Mouse (Mus musculus) gonadal fat pad, adult 2 months (tissue): ENCODE data around the gene Sirt2. TPM values are rescaled to one million over a fixed set of nuclear protein-coding genes. Genes with fewer than 3 reads are reported as not detected.

ENCODE experiments used
- DNase-seq: peaks from one replicate; pipeline ENCODE4 v3.0.0-alpha.2; 2012; ENCODE audit warnings: low read depth
- polyA plus RNA-seq: library from polyadenylated mRNA; depleted of rRNA; stranded (reverse); fragments of >200 nt; gene quantifications from 2 replicates; pipeline ENCODE4 v1.2.3, GENCODE M21; 2012

Gene Sirt2
- polyA plus RNA-seq, 1 experiment: 88.4 TPM

GRCm38 (mm10) chr7:28795832-28796231 lies 29.3 kb downstream of the Sirt2 start:
- DNase-seq: no peak

GRCm38 (mm10) chr7:28796562-28796975 lies 30.0 kb downstream of the Sirt2 start:
- DNase-seq: no peak

DNA sequence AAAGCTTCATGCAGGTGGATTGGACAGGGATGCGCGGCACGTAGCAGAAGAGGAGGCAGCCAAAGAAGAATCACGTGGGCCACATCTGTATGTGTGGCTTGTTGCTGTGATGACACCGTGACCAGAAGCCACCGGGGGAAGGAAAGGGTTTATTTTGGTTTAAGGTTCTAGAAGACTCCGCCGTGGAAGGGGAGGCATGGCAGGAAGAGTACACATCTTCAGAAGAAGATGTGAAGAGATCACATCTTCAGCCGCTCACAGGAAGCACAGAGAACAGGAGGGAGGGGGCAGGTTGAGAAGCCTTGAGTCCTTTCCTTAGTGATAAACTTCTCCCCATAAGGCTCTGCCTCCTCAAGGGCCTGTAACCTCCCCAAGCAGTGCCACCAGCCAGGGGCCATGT lies 33.5 kb downstream of the Sirt2 start:
- no peak for DNase-seq

- DNase-seq: no peak
These were observed 34.9 kb downstream of the Sirt2 start for GRCm38 (mm10) chr7:28801451-28801850.

DNA sequence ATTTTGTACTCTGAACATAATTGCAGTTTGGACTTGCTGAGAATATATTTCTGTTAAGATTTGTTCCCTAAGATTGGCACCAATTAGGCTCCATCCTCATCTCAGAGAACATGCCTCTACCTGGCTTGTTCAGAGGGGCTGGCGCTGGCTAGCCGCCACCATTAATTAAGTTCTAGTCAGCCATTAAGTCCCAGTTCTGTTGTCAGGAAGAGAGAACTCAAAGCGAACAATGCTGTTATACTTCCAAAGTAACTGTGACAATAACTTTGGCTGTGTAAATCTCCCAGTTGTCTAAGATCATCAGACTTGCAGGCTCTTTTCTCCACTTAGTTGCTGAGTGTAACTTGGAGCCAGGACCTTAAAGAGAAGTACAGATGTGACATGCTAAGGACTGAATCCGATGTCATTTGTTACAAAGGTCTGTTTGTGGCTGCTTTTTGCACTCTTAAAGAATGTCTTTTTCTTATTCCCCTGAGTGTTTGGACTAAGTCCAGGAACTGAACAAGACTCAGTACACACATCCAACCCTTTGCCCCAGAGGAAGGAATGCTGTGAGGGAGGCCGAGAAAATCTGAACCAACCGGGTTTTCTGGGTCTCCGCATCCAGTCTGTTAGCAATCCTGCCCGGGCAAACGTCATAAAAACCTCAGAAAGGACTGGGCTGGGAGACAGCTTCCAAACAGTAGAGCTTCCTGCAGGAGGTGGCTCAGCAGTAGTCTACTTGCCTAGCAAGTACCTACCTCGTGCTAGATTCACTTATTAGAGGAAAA lies 35.6 kb downstream of the Sirt2 start:
- DNase-seq: peak; percentile 96

- no peak for DNase-seq
These were observed 36.5 kb downstream of the Sirt2 start for GRCm38 (mm10) chr7:28802846-28803588.

- no peak for DNase-seq
These were observed 37.2 kb downstream of the Sirt2 start for GRCm38 (mm10) chr7:28803756-28804155.

- DNase-seq: no peak
These were observed 40.3 kb downstream of the Sirt2 start for GRCm38 (mm10) chr7:28806869-28807268.

GRCm38 (mm10) chr7:28807641-28808220 lies 41.2 kb downstream of the Sirt2 start:
- DNase-seq: no peak

- DNase-seq: no peak
These were observed 41.8 kb downstream of the Sirt2 start, which contains the start of gene Hnrnpl for GRCm38 (mm10) chr7:28808221-28808941. Hnrnpl (plus strand) TSS chr7:28808541.

DNA sequence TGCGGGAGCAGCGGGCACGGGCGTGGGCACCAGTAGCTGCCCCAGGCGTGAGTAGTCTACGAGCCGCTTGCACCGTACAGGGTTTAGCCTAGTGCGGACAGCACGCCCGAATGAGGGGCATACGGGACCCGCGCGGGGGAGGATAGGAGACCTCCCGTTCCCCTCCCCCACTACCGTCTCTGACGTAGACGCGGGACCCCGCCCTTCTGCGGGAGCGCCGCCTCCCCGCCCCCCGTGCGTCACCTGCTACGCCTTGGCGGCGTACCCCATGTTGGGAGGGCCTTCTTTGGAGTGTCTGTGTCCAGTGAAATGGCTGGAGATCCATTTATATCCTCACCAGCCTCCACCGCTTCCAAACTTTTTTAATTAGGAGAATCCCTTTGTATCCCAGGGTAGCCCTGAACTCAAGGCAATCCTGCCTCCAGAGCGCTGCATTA lies 42.4 kb downstream of the Sirt2 start:
- no peak for DNase-seq

DNA sequence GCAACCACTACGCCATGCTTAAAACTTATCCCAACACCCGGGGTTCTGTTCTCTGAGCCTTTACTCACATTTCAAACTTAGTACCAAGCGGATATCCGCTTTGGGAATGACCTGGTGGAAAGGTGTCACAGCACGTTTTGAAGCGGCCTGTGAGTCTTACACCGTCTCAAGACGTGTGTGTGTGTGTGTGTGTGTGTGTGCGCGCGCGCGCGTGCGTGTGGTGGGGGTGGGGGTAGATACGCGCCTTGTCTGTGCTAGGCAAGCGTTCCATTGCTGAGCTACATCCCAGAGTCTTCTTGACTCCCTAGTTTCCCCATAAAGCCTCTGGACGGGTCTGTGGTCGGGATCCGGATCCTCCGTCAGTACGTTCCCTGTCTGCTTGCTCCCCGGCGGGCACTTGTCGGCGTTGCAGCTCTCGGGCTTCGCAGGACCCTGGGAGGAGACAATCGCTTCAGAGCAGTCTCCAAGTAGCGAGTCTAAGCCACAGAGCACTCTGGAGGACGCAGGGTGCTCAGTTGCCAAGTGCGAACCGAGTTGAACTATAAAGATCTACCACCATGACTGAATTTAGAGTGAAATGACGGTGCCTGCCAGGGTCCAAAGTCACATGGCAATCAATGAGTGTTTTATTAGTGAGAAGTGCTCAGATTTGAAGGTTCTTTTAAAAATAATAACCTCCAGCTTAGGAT lies 43.0 kb downstream of the Sirt2 start:
- no peak for DNase-seq

DNA sequence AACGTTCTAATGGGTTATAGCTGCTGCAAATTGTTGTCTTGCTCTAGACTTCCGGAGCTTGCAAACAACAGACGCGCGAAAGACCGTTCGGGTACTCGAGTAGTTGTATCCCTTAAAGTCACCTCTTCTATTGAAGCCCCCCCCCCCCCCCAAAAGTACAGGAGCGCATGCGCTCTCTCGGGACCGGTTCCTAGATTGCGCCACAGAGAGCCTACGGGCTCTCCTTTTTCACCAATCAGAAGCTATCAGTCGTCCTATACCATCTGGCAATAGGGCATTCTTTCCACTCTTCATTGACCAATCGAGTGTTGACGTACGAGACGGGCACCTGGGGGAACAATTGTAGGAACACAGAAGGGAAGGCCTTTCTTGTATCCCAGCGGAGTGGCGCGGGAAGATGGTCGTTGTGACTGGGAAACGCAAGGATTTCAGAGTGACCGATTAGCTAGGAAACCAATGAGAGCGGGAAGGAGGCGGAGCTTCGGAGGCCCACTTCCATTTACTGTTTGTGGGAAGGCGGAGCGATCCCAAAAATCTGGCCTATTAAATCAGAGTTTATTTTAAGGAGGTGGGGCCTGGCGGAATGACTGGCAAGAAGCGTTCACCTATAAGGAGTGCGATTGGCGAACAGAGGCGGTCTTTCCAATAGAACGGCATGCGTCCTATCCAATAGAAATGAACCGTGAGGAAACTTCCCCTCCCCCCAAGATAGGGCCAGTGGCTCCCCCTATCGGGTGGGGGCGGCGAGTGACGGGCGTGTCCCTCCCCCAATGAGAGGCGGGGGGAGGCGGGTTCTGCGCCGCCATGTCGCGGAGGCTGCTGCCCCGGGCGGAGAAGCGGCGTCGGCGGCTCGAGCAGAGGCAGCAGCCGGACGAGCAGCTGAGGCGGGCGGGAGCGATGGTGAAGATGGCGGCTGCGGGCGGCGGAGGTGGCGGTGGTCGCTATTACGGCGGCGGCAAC lies 43.9 kb downstream of the Sirt2 start:
- peak; percentile 98 for DNase-seq

GRCm38 (mm10) chr7:28811228-28811627 lies 44.7 kb downstream of the Sirt2 start:
- no peak for DNase-seq

DNA sequence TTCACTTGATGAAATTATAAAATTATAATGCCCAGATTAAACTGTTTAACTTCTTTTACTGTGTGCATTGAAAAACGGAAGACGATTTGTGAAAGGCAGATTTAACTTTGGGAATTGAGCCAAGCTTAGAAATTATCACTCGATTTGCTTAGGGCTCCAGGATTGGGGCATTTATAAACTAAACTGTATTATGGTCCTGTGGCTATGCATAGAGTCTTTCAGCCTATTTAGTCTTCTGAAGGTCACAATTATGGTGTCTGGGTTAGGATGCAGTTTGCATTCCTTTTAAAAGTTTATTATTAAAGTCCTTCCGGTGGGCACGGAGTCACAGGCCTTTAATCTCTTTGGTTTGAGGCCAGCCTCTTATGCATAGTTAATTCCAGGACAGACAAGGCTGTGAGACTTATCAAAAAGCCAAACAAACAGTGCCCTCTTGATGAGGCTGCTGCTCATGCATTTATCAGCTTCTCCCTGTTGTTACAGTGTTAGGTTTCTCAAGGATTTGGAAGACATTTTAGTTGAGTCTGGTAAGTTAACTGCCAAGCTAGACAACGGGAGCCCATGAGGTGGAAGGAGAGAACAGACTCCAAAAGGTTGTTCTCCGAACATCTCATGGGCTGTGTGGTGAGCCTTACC lies 45.2 kb downstream of the Sirt2 start:
- no peak for DNase-seq

- no peak for DNase-seq
These were observed 45.9 kb downstream of the Sirt2 start for GRCm38 (mm10) chr7:28812436-28812835.

GRCm38 (mm10) chr7:28812949-28813348 lies 46.4 kb downstream of the Sirt2 start:
- no peak for DNase-seq

GRCm38 (mm10) chr7:28814306-28815034 lies 47.9 kb downstream of the Sirt2 start:
- no peak for DNase-seq

DNA sequence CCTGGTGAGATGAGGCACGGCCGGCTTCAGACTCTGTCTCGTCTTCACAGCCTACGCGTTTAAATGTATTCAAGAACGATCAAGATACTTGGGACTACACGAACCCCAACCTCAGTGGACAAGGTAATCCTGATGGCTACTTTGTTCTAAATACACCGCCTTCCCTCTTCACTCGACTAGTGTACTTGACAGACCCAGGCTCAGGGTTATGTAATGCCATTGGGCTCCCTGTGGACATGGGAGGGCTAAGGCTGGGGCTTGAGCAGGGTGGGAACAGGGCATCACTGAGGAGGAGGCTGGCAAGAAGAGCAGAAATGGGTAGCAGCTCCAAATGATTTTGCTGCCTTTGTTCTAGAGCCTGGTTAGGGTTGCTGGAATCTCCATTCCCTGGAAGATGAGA lies 48.7 kb downstream of the Sirt2 start:
- no peak for DNase-seq
